Mouse (Mus musculus) urinary bladder, postnatal 36 days (tissue): ENCODE data around the gene Tuba1c.
"Not testable (repeated sequence)": the region's sequence is repeated elsewhere in the genome, so short reads cannot be mapped to it uniquely, and the experiment has no call there.

Experiments used
- DNase-seq, 2 experiments: peaks; one replicate each; pipeline ENCODE4 v3.0.0; 2022; ENCODE audit warnings: low spot score in 2 of 2, mixed read lengths in 1 of 2

Tuba1c gene

DNA sequence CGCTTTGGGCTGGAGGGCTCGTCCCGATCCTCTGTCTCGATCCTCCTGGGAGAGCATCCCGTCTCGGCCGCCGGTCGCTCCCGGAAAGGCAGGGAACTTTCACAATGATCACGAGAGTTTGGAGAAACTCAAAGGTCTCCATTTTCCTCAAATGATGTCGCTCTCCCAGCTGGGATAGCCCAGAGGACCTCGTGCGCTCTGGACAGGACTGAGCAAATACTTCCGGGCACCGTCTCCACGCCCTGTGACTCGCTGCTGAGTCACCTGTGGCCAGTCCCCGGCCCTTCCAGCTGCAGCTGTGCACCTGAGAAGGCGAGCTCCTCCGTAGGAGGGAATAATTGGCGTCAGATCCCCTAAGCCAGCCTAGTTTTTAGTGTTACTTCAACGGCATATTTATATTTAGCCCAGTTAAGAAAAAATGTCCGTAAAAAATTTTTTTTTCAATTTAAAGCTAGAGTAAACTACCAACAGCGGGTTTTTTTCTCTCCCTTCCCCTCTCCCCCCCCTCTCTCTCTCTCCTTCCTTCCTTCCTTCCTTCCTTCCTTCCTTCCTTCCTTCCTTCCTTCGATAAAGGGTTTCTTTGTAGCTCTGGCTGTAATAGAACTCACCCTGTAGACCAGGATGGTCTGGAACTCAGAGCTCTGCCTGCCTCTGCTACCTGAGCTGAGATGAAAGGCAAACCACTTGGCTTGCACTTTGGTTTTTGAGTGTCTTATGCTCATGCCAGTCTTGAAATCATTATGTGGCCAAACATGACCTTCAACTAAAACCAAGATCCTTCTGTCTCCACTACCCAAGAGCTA, 1.1 kb downstream of the Tuba1c start:
- peak; percentile 72 to 78 for DNase-seq

DNA sequence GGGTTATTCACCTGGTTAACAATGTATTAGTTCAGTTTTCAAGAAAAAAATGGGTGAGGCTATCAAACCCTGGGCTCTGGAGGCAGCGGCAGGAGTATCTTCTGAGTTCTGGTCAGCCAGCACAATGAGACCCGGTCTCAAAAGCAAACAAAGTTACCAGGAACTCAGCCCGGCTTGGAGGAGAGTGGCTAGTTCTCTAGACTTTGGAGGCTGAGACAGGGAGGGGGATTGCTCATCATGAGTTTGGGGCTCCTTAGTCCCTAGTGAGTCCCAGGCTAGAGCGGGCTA, 1.6 kb downstream of the Tuba1c start:
- DNase-seq: no peak

DNA sequence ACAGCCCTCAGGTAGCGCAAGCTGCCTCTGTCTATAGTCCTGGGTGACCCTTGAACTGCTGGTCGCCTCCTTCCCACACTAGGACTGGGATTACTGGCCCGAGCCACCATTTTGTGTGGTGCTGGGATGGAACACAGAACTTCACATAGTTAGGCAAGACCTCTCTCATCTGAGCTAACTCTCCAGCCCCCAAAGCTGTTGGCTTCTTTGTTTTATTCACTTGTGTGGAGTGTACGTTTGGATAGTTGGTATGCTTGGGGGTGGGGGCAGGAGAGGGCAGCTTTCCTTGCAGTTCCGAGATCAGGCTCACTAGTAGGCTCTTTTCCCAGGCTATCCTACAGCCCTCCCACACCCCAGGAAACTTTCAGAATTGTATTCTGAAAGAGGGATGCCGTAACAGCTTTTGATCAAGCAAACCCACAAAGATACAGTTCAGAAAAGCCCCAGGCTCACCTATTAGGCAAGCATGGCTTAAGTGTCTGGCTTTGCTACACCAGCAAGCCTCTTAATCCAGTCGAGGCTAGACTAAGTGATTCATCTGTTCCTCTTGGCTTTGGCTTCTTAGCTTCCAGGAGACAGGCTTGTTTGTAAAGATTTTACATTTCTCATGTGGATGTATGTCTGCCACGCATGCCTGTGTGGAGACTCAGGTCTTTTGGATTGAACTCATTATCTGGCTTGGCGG, 2.5 kb downstream of the Tuba1c start:
- no peak for DNase-seq

DNA sequence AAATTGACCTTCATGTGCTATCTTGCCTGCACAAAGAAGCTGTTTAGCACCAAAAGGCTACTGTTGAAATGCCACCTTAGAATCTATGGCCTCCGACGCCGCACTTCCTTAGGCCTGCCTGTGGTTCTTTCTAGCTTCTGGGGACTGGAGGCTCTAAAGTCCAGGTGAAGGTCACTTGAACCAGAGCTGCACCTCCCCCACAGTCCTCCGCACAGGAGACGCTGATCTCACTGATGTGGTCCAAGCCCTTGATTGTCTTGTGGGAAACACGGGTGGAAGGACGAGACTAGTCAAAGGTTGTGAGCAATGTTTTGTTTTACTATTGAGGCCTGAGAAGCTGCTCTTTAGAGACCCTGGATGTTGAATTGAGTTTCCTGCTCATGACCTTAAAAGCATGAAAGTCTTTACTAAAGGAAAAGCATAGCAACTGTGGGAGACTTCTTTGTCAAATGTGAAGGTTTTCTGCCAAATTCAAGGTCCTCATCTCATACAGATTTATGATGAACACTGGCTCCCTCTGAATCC, 3.1 kb downstream of the Tuba1c start:
- no peak for DNase-seq

DNA sequence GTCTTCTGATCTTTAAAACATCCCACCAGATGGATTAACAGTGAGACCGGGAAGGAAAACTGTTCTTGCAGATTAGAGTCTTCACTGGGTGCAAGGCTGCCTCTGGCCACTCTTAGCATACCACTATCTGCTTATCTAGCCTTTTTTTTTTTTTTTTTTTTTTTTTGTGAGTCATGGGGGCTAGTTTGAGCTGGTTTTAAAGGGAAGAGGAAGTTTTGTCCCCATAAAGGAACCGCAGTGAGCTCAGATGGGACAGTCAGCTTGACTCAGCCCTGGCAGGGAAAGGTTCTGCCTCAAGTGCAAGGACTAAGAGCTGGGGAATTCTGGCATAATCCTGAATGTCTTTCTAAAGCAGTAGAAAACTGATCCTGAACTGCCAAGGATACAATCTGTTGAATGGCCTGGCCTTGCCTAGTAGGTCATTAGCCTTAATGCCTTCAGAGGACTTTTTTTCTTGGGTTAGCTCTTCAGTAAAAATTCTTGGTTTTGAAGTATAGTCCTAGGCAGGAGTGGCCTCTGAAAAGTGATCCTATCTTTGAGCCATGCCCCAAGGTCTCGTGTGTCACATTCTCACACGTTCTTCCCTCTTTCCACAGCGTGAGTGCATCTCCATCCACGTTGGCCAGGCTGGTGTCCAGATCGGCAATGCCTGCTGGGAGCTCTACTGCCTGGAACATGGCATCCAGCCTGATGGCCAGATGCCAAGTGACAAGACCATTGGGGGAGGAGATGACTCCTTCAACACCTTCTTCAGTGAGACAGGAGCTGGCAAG, 4.0 kb downstream of the Tuba1c start:
- no peak for DNase-seq

DNA sequence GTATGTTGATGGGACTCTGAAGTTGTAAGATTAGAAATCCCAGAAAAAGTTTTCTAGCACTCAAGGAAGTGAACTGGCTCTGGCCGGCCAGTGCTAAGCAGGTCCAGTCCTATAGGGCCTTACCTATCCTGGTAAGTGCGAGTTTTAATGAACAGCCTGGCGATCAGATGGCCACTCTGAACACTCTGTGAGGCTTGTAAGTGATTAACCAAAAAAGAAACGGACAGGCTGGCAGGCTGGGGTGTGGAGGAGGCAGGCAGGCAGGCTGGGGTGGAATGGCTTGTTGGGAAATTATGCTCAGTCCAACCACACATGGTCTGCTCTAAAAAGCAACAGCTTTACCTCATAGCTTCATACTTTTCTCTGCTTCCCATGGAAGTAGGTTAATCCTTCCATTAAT, 5.7 kb downstream of the Tuba1c start:
- DNase-seq: no peak

DNA sequence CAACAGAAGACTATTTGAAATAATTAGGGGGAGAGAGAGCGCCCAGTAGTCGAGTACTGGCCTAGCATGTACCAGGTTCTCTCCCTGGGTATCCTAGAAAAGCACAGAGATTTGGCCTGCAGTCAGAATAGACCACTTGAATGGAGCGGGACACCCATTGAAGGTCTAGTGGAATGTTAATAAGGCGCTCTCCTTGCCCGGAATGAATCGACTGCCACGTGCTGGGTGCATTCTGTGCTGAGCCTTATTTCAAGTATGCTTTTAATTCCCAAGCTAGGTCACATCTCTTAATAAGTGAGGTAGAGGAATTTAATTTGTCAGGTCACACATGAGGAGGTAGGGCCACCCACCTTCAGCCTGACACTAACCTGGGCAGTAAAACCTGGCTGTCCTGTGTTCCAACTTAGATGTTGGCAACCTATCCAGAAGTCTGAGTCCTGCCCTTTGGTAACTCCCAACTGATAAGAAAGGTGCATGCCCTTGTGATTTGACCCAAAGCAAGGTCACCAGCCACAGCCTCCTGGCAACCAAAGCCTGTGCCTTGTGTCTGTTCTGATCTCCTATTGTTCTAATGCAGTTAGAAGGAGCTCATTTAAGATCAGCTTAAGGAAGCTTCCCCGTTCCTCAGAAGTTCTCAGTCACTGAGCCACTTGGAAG, 6.7 kb downstream of the Tuba1c start:
- no peak for DNase-seq

DNA sequence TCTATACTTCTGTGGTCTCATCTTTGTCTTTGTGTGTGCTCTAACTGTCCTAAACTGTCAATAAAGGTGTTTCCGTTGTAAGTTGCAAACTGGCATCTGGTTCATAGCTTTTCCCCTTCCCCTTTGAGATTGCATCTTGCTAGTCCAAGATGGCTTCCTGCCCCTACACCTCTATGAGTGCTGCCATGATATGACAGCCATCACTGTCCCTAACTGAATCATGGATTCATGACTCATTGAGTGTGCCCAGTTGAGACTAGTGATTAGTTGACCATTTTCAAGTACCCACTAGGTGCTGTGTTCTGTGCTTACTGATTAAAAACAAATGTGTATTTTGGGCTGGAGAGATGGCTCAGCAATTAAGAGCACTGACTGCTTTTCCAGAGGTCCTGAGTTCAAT, 8.3 kb downstream of the Tuba1c start:
- DNase-seq: no peak

DNA sequence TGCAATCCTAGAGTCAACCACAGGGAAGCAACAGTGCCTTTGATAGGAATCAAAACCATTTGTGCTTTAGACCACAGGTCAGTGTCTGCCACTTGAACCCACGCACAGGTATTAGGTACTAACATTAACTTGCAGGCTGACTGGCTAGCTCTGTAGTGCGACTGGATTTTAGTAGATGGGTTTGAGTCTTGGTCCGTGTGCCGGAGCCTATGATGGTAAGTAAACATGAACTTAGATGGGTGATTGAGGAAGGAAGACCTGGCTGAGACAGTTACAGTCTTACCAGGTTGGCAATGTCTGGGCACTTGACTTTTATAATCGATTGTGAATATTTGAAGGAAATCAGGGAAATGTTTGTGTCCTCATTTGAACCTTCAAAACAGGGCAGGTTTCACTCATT, 9.1 kb downstream of the Tuba1c start:
- no peak for DNase-seq

DNA sequence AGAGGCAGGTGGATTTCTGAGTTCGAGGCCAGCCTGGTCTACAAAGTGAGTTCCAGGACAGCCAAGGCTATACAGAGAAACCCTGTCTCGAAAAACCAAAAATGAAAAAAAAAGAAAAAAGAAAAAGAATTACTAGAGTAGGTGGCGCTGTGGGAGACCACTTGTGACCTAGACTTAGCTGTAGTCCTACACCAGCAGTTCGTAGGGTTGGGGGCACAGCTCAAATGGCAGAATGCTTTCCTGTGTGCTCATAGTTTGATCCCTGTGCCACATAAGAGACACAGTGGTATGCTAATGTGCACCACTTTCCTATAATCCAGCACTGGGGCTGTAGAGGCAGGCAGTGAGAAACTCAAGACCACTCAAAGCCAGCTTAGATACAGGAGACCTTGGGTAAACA, 9.6 kb downstream of the Tuba1c start:
- DNase-seq: no peak

DNA sequence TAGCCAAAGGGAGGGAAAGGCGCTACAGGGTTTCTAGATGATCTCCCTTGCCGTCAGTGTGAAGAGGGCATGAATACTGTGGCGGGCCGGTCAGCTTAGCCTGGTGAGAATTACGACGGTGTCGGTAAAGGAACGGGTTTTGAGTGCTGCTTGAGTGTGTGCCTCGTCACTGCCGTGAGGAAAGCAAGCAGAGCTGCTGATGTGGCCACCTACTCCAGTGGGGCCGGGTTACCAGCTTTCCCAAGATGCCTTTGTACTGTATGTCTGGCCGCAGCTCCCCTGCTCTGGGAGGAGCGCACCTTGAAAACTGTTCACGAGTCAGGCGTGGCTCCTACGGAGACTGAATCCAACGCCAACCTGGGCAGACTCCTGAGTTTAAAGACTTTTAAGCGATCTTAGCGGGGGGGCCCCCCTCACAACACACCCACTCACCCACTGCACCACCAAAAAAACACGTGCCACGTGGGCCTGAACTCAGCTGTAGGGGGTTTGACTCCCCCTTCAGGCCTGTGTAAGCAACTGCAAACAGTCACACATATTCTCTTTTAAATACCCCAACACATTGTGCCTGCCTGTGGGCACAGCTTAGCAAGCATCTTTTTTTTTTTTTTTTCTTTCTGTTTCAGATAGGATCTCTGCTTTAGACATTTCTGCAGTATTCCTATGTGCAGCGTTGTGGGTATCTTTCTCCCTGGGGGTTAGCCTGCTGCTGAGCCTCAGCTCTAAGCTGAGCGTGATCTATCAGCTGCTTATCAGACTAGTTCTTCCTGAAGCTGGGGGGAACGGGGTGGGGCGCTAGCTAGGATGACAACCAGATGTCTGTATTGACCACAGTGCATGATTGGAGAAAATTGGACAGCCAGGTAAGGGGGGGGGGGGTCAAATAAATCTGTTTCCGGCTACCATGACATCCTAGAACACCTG, 10.6 kb downstream of the Tuba1c start:
- no peak for DNase-seq

DNA sequence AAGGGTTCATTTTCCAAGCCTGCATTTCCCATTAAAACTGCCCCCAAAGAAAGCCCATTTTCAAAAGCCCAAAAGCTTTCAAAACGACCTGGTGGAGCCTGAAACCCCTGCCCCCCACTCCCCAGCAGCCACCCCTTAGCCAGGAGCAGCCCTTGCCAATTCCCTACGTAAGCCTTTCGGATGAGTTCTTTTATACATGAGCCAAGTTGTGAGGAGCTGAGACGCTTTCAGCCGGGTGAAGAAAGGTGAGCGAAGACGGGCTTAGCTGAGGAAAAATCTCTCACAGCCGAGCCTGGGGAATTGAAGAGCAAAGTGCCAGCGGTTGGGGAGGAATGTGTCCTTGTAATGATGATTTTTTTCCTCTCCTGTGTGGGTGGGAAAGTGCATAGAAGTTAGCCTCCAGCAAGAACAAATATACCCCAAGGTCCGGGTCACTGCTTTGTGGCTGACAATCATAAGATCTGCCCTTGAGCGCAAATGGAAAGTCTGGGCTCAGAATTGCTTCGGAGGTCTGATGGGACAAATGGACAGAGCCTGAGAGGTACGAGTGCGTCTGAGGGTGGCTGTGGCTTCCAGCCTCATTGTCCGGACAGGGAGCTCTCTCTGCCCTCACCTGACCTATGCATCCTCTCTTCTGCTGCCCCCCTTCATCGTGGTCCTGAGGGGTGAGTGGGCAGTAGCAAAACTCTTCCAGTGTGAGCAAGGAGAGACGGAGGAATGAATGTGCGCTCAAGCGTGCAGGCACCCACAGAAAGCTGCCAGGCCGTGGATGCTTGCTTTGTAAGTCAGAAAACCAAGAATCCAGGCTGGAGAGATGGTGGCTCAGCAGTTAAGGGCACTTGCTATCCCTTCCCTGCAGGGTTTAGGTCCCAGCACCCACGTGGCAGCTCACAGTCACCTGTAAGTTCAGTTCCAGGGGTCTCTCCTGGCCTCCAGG, 11.5 kb downstream of the Tuba1c start:
- DNase-seq: no peak

DNA sequence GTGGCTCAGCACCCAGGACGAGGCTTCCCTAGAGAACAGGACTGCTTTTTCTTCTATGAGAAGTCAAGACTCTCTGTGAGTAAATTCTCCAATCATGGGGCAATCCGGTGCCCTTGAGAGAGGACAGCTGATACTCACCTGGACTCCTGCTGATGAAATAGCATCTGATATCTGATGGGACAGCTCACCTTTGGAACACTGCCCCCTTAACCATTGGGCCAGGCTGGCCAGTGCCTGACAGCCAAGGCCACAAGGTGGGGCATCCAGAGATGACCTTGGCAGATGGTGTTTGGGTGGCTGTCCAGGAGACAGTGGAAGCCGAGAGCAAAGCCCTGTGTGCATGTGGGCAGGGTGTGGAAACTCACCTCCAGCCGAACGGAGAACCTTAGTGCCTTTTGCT, 12.6 kb downstream of the Tuba1c start:
- DNase-seq: no peak

DNA sequence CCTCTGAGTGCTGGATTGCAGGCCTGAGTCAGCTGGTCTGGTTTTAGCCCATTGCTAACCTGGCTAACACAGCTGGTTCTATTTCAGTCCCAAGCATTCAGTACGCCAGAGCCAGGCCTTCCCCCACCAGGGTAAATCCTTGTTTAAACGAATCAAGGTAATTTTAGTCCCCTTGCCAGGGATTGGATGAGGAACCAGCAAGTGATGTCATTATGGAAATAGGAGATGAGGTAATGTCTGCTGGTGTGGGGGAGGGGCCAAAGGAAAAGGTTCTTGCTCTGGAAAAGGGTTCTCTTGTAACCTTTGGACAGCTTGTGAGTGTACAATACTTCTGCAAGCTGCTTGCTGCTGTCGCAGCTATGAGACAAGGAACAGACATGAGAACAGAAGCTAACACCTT, 15.2 kb downstream of the Tuba1c start:
- no peak for DNase-seq

DNA sequence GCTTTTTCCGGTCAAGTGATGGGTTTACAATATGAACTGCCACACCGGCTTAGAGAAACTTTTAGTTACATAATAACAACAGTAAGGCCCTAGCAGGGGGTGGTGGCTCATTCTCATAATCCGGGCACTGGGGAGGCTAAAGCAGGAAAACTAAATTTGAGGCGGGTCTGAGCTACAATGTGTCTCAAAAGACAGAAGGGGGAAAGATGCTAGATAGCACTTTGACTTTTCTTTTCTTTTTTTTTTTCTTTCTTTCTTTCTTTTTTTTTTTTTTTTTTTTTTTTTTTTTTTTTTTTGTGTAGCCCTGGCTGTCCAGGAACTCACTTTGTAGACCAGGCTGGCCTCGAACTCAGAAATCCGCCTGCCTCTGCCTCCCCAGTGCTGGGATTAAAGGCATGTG, 16.0 kb downstream of the Tuba1c start:
- not testable (repeated sequence) for DNase-seq

DNA sequence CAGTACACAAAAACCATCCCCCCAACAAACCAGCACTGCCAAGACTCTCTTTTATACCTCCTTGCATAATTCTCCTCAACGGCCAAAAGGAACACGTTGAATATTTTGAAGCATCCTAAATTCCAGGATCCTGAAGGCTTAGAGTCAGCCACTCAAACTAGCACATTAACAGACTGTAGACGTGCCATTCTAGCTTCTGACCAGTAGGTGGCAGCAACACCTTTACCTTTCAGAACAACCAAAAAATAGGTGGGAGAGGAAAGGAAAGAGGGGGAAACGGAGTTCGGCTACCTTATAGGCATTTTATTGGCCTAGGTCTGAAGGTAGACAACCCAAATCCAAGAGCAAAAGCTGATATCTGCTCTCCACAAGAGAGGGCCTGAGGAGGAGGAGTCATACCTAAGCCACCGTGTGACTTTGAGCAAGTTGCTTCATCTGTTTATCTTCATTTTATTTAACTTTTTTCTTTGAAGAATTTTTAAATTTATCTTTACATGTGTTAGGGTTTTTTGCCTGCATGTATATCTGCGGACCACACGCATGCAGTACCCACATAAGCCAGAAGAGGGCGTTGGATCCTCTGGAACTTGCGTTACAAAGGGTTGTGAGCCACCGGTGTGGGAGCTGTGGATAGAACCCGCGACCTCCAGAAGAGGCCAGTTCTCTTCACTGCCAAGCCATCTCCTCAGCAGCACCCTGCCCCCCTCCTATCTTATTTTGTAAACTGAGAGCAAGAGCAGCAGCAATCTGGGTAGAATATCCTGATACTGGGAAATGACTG, 20.0 kb downstream of the Tuba1c start:
- peak in 1 of 2 experiments; percentile 37 for DNase-seq

DNA sequence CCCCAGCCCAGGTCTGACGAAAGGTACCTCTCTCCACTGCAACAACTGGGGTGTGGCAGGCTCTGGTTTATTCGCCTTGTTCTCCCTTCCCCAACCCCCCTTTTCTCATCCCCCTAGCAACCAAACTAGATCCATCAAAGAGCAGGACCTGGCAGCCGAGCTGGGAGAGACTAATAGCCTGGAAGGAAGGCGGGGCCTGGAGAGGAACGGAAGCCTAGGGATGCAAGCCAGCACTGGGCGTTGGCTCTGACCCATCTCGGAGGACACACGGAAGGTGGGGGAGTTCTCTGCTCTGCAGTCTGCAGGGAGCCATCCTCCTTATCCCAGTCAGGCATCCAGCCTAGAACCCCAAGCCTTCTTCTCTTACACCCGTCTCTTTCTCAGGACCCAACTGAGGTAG, 23.7 kb downstream of the Tuba1c start:
- DNase-seq: no peak

DNA sequence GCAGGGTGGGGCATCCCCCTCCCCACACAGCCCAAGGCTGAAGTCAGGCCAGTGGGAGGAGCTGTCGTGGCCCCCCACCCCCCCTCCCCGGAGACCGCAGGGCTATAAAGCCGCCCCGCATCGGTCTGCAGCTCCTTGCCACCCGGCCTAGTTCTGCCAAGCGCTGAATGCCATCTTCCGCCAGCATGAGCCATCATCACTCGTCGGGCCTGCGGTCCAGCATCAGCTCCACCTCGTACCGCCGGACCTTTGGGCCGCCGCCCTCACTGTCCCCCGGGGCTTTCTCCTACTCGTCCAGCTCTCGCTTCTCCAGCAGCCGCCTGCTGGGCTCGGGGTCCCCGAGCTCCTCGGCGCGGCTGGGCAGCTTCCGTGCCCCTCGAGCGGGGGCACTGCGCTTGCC, 25.3 kb downstream of the Tuba1c start, which contains the start of gene Prph:
Gene Prph (plus strand): TSS at position 135 of the 400 bp plus-strand sequence.
- DNase-seq: no peak

DNA sequence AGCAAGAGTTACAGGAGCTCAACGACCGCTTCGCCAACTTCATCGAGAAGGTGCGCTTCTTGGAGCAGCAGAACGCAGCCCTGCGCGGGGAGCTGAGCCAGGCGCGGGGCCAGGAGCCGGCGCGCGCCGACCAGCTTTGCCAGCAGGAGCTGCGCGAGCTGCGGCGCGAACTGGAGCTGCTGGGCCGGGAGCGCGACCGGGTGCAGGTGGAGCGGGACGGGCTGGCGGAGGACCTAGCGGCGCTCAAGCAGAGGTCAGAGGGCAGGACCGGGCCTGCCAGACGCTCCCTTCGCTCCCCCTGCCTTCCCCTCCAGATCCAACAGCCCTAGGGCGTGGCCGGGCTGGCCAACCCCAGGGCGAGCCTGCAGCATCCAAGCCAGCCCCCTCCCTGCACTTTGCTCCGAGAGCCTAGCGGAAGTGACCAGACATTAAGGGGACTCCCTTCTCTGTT, 25.8 kb downstream of the Tuba1c start:
- no peak for DNase-seq
